Mouse (Mus musculus): Measurements from ENCODE around the gene 4930595D18Rik. TPM values are rescaled to one million over a fixed set of nuclear protein-coding genes. Genes with fewer than 3 reads are reported as not detected.

The 4930595D18Rik gene
- polyA plus RNA-seq (2016; fragmentation: Nextera tagmentation; extraction: Ambion mirVana) = not detected in 2 replicates

- Histone ChIP-seq H3K4me1 (replicated peaks) (0 out of 2 replicates have a peak, but pooled peaks cover 5% of the 10 kb centered on the region), H3K27me3 (no peaks in the 10 kb centered on the region), H3K27ac (no peak within 1 kb of the TSS), H3K9ac (replicated peaks) (no peak within 1 kb of the TSS), H3K9me3 (no peaks in the 10 kb centered on the region), H3K4me2 (no peak within 1 kb of the TSS), H3K36me3 (no peaks in the 10 kb centered on the region), H3K4me3 (replicated peaks) (no peak within 1 kb of the TSS)
- WGBS = 68% methylated on average over 5 of the region's 5 CpGs
- no peak for ATAC-seq (ENCODE audit: insufficient number of reproducible peaks, insufficient read depth, low FRiP score, low TSS enrichment, low read depth)
These were observed at the start of gene 4930595D18Rik for GRCm38 (mm10) chr12:111184476-111184875. 4930595D18Rik (minus strand) TSS chr12:111184491.

GRCm38 (mm10) chr12:111233798-111234197 lies 49.5 kb upstream of the 4930595D18Rik start:
- Histone ChIP-seq H3K36me3 (peaks cover 19% of the 10 kb centered on the region), H3K4me2 (no peak overlapping the region), H3K27ac (no peak overlapping the region), H3K9me3 (no peaks in the 10 kb centered on the region), H3K9ac (replicated peaks) (no peak overlapping the region), H3K4me1 (replicated peaks) (no peaks in the 10 kb centered on the region; the same call in 1 of the 2 replicates), H3K27me3 (no peaks in the 10 kb centered on the region), H3K4me3 (replicated peaks) (no peak overlapping the region)
- 84% methylated on average over 4 of the region's 4 CpGs for WGBS
- no peak for ATAC-seq (ENCODE audit: insufficient number of reproducible peaks, insufficient read depth, low FRiP score, low TSS enrichment, low read depth)

DNA sequence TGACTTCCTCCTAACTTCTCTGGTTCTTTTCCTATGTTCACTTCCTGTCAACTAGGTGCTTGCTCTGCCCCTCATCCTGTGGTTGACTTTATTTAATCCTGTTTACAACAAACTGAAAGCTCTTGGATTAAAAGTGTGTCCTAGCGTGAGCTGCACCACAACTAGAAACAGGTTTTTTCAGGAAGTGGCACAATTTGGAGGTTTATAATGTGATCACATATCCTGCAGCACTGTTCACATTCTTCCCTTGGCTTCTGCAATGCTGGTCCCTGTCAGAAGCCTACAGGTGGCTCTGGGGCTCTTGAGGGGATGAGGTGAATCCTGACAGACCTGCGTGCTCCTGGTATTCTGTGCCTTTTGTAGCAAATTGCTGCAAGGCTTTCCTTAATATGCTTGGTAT lies 46.5 kb upstream of the 4930595D18Rik start:
- Histone ChIP-seq H3K9ac (replicated peaks) (no peak overlapping the region), H3K9me3 (no peaks in the 10 kb centered on the region), H3K4me2 (no peak overlapping the region), H3K36me3 (peaks cover 16% of the 10 kb centered on the region), H3K4me1 (replicated peaks) (no peaks in the 10 kb centered on the region), H3K27me3 (no peaks in the 10 kb centered on the region), H3K27ac (no peak overlapping the region), H3K4me3 (replicated peaks) (no peak overlapping the region)
- 90% methylated on average over 2 of the region's 2 CpGs for WGBS
- no peak for ATAC-seq (ENCODE audit: insufficient number of reproducible peaks, insufficient read depth, low FRiP score, low TSS enrichment, low read depth)

GRCm38 (mm10) chr12:111228488-111228887 lies 44.2 kb upstream of the 4930595D18Rik start:
- WGBS = 94% methylated on average over 5 of the region's 5 CpGs

GRCm38 (mm10) chr12:111227410-111227809 lies 43.1 kb upstream of the 4930595D18Rik start:
- Histone ChIP-seq H3K27me3 (no peaks in the 10 kb centered on the region), H3K27ac (no peak overlapping the region), H3K36me3 (peaks cover 24% of the 10 kb centered on the region), H3K9ac (replicated peaks) (no peak overlapping the region), H3K4me2 (no peak overlapping the region), H3K4me1 (replicated peaks) (peaks cover 12% of the 10 kb centered on the region), H3K4me3 (replicated peaks) (no peak overlapping the region), H3K9me3 (no peaks in the 10 kb centered on the region)
- ATAC-seq (ENCODE audit: insufficient number of reproducible peaks, insufficient read depth, low FRiP score, low TSS enrichment, low read depth) = no peak
- 81% methylated on average over 4 of the region's 4 CpGs for WGBS

More at GRCm38 (mm10) chr12:111228488-111228887, 44.2 kb upstream of the 4930595D18Rik start:
- ATAC-seq (ENCODE audit: insufficient number of reproducible peaks, insufficient read depth, low FRiP score, low TSS enrichment, low read depth) = no peak
- H3K9me3 ChIP-seq = no peaks in the 10 kb centered on the region
- H3K4me1 ChIP-seq (replicated peaks) = peaks cover 12% of the 10 kb centered on the region
- H3K9ac ChIP-seq (replicated peaks) = no peak overlapping the region
- no peaks in the 10 kb centered on the region for H3K27me3 ChIP-seq
- H3K4me2 ChIP-seq = no peak overlapping the region
- no peak overlapping the region for H3K4me3 ChIP-seq (replicated peaks)
- H3K27ac ChIP-seq = no peak overlapping the region
- peaks cover 16% of the 10 kb centered on the region for H3K36me3 ChIP-seq

- WGBS = 62% methylated on average over 10 of the region's 10 CpGs
- peaks cover 12% of the 10 kb centered on the region for H3K4me1 ChIP-seq (replicated peaks)
- peaks cover 3% of the 10 kb centered on the region; the same call in 1 of the 2 replicates for H3K9me3 ChIP-seq
- ATAC-seq (ENCODE audit: insufficient number of reproducible peaks, insufficient read depth, low FRiP score, low TSS enrichment, low read depth) = no peak; the same call in 1 of the 2 replicates
- H3K36me3 ChIP-seq = peaks cover 39% of the 10 kb centered on the region
- no peaks in the 10 kb centered on the region for H3K27me3 ChIP-seq
- peak overlapping the region; percentile 70 for H3K27ac ChIP-seq
- H3K4me2 ChIP-seq = no peak overlapping the region
- no peak overlapping the region for H3K9ac ChIP-seq (replicated peaks)
- no peak overlapping the region for H3K4me3 ChIP-seq (replicated peaks)
These were observed 41.0 kb upstream of the 4930595D18Rik start for GRCm38 (mm10) chr12:111225197-111225780.

GRCm38 (mm10) chr12:111218867-111219266 lies 34.6 kb upstream of the 4930595D18Rik start:
- H3K4me1 ChIP-seq (replicated peaks) = no peaks in the 10 kb centered on the region
- H3K9me3 ChIP-seq = peaks cover 9% of the 10 kb centered on the region; the same call in 1 of the 2 replicates
- no peak overlapping the region for H3K27ac ChIP-seq
- WGBS = 92% methylated on average over 6 of the region's 6 CpGs
- peaks cover 37% of the 10 kb centered on the region for H3K36me3 ChIP-seq
- no peak overlapping the region for H3K9ac ChIP-seq (replicated peaks)
- H3K27me3 ChIP-seq = no peaks in the 10 kb centered on the region
- H3K4me2 ChIP-seq = no peak overlapping the region
- H3K4me3 ChIP-seq (replicated peaks) = no peak overlapping the region
- no peak for ATAC-seq (ENCODE audit: insufficient number of reproducible peaks, insufficient read depth, low FRiP score, low TSS enrichment, low read depth)

GRCm38 (mm10) chr12:111211729-111212128 lies 27.4 kb upstream of the 4930595D18Rik start:
- no peak overlapping the region for H3K27ac ChIP-seq
- H3K27me3 ChIP-seq = no peaks in the 10 kb centered on the region
- H3K4me3 ChIP-seq (replicated peaks) = no peak overlapping the region
- 72% methylated on average over 5 of the region's 5 CpGs for WGBS
- ATAC-seq (ENCODE audit: insufficient number of reproducible peaks, insufficient read depth, low FRiP score, low TSS enrichment, low read depth) = no peak
- no peaks in the 10 kb centered on the region for H3K9me3 ChIP-seq
- no peak overlapping the region for H3K9ac ChIP-seq (replicated peaks)
- H3K36me3 ChIP-seq = no peaks in the 10 kb centered on the region; the same call in 1 of the 2 replicates
- H3K4me2 ChIP-seq = no peak overlapping the region
- 0 out of 2 replicates have a peak, but pooled peaks cover under 1% of the 10 kb centered on the region for H3K4me1 ChIP-seq (replicated peaks)

DNA sequence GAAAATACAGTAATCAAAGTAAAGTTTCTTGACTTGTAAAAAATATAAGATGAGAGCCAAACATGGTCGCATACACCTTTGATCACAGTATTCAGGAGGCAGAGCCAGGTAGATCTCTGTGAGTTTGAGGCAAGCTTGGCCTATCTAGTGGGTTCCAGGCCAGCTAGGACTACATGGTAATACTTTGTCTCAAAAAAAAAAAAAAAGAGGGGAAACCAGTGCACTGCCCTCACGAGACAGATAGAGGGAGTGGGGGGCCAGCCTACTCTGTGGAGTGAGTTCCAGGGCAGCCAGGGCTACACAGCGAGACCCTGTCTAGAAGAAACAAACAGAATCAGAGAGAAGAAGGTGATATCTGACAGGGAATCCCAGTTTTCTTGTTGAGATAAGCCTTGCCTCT lies 23.4 kb upstream of the 4930595D18Rik start:
- H3K4me2 ChIP-seq = no peak overlapping the region
- H3K4me1 ChIP-seq (replicated peaks) = 0 out of 2 replicates have a peak, but pooled peaks cover 12% of the 10 kb centered on the region
- 77% methylated on average over 3 of the region's 3 CpGs for WGBS
- H3K27ac ChIP-seq = no peak overlapping the region
- no peak overlapping the region for H3K9ac ChIP-seq (replicated peaks)
- no peaks in the 10 kb centered on the region for H3K9me3 ChIP-seq
- H3K36me3 ChIP-seq = no peaks in the 10 kb centered on the region
- no peak overlapping the region for H3K4me3 ChIP-seq (replicated peaks)
- no peaks in the 10 kb centered on the region for H3K27me3 ChIP-seq
- ATAC-seq (ENCODE audit: insufficient number of reproducible peaks, insufficient read depth, low FRiP score, low TSS enrichment, low read depth) = no peak

DNA sequence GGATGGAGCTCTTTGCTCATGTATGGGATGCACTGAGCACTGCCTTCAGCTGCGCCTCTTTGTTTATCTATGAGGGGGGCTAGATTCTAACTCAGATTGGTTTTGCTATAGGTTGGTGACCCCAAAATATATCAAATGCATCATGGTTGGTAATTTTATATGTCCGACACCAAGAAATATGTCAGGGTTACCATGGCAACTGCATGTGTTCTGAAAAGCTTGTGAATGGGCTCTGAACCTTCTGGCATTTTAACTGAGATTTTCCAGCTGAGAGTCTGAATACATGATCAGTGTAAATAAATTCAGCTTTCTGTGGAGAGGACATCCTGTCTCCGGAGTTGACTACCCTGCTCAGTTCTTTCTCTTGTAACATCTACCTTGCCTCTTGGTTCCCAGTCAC lies 19.7 kb upstream of the 4930595D18Rik start:
- Histone ChIP-seq H3K4me1 (replicated peaks) (0 out of 2 replicates have a peak, but pooled peaks cover 12% of the 10 kb centered on the region), H3K27me3 (no peaks in the 10 kb centered on the region), H3K4me2 (no peak overlapping the region), H3K9me3 (no peaks in the 10 kb centered on the region), H3K9ac (replicated peaks) (no peak overlapping the region), H3K27ac (no peak overlapping the region), H3K36me3 (no peaks in the 10 kb centered on the region), H3K4me3 (replicated peaks) (no peak overlapping the region)
- 80% methylated on average over 3 of the region's 3 CpGs for WGBS
- no peak for ATAC-seq (ENCODE audit: insufficient number of reproducible peaks, insufficient read depth, low FRiP score, low TSS enrichment, low read depth)

GRCm38 (mm10) chr12:111203076-111203475 lies 18.8 kb upstream of the 4930595D18Rik start:
- no peak overlapping the region for H3K4me2 ChIP-seq
- ATAC-seq (ENCODE audit: insufficient number of reproducible peaks, insufficient read depth, low FRiP score, low TSS enrichment, low read depth) = no peak
- H3K27me3 ChIP-seq = no peaks in the 10 kb centered on the region
- no peak overlapping the region for H3K9ac ChIP-seq (replicated peaks)
- 0 out of 2 replicates have a peak, but pooled peaks cover 12% of the 10 kb centered on the region for H3K4me1 ChIP-seq (replicated peaks)
- H3K9me3 ChIP-seq = no peaks in the 10 kb centered on the region
- no peak overlapping the region for H3K27ac ChIP-seq
- no peaks in the 10 kb centered on the region for H3K36me3 ChIP-seq
- H3K4me3 ChIP-seq (replicated peaks) = no peak overlapping the region
- WGBS = 62% methylated on average over 10 of the region's 10 CpGs

- Histone ChIP-seq H3K4me1 (replicated peaks) (peaks cover 8% of the 10 kb centered on the region), H3K36me3 (no peaks in the 10 kb centered on the region), H3K27me3 (no peaks in the 10 kb centered on the region), H3K9ac (replicated peaks) (no peak overlapping the region), H3K27ac (no peak overlapping the region), H3K4me3 (replicated peaks) (no peak overlapping the region), H3K9me3 (no peaks in the 10 kb centered on the region), H3K4me2 (no peak overlapping the region)
- ATAC-seq (ENCODE audit: insufficient number of reproducible peaks, insufficient read depth, low FRiP score, low TSS enrichment, low read depth) = no peak
- WGBS = 78% methylated on average over 4 of the region's 4 CpGs
These were observed 12.3 kb upstream of the 4930595D18Rik start for GRCm38 (mm10) chr12:111196548-111196947.

All from limb, embryonic 12.5 days (tissue).